Mouse (Mus musculus) adrenal gland, postnatal 14 days (tissue): Measurements from ENCODE around the gene 9130213A22Rik. TPM values are rescaled to one million over a fixed set of nuclear protein-coding genes. Genes with fewer than 3 reads are reported as not detected.
"Not testable (repeated sequence)": the region's sequence is repeated elsewhere in the genome, so short reads cannot be mapped to it uniquely, and the experiment has no call there.

Experiments
- DNase-seq: peaks from one replicate; pipeline ENCODE4 v3.0.0; 2021; ENCODE audit warnings: mixed read lengths
- total RNA-seq: library from RNA; stranded (reverse); gene quantifications from 2 replicates; pipeline ENCODE4 v1.2.3, GENCODE M21; 2021

Gene 9130213A22Rik
- total RNA-seq, 1 experiment from 2014 or later, result 0.41 TPM

DNA sequence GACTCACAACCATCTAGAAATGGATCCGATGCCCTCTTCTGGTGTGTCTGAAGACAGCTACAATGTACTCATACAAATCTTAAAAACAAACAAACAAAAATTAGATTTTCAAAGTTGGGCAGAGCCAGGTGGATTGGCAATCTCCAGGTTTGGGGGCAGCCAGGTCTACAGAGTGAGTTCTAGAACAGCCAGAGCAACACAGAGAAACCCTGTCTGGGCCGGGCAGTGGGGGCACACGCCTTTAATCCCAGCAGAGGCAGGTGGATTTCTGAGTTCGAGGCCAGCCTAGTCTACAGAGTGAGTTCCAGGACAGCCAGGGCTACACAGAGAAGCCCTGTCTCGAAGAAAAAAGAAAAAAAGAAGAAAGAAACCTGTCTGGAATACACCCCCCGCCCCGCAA lies 28.5 kb downstream of the 9130213A22Rik start:
- DNase-seq, result not testable (repeated sequence)

DNA sequence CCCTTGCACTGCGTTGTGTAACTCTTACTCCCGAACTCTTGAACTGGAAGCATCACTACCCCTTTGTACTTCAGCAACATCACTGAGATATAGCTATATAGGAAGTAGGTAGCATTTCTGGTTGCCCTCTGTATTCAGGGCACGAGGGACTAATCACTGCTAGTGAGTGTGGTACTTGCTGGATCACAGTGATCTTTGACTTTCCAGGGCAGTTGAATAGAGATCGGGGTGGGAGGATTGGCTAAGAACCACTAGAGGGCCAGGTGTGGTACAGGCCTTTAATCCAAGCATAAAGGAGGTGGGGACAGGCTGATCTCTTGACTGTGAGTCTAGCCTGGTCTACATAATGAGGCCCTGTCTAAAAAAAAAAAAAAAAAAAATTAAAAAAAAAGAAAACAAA lies 29.5 kb downstream of the 9130213A22Rik start:
- DNase-seq, result peak; percentile 27

DNA sequence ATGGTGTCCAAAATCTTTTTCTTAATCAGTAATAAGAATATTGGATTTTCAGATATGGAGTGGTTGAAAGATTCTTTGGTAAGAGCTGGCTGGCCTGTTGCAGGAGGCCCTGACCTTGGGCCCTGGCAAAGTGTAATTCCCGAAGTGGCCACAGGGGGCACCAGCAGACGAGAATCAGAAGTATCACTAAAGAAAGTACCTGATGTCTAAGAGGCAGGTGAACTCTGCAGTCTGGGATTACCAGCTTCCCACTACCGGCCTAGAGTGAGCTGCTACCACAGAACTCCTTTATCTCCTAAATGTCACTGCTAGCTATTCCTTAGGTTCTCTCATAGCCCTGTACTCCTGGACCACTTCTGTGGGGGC lies 30.0 kb downstream of the 9130213A22Rik start:
- peak; percentile 92 for DNase-seq

DNA sequence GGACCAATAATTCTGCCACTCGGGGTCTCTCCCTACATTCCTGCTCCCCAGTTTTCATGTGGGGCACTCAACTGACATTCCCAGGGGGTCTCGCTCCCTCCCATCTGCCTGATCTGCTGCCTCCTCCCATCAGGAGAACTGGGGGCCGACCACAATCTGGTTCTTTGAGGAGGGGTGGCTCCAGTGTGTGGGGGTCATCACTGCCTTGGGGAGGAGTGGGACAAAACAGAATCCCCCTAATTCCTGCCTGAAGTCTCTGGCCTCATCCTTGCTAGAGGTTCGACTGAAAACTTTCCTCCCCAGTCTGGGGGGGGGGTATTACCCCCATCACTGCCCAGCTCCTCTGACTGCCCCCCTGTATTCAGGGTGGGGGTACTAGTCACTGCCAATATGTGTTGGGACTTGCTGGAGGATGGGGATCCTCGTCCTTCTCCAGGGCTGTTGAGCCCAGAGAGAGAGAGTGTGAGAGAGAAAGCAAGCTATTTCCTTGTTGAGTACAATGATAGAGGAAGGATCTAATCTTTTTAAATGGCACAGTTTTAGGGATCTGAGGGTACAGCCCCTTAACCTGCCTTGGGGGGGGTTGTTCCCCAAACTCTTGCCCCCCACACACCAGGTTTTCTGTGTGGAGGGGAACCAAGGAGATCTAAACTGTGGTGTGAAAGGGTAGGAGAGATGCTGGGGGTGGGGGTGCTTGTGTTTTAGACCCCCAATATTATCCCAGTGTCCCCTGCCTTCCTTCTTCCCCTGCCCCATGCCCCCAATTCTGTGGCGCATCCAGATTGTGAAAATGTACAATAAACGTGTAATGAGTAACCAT lies 30.6 kb downstream of the 9130213A22Rik start:
- DNase-seq, result no peak

GRCm38 (mm10) chr11:69090367-69090766 lies 32.0 kb downstream of the 9130213A22Rik start:
- DNase-seq, result peak; percentile 2

GRCm38 (mm10) chr11:69089616-69090290 lies 32.6 kb downstream of the 9130213A22Rik start:
- peak; percentile 70 for DNase-seq

DNA sequence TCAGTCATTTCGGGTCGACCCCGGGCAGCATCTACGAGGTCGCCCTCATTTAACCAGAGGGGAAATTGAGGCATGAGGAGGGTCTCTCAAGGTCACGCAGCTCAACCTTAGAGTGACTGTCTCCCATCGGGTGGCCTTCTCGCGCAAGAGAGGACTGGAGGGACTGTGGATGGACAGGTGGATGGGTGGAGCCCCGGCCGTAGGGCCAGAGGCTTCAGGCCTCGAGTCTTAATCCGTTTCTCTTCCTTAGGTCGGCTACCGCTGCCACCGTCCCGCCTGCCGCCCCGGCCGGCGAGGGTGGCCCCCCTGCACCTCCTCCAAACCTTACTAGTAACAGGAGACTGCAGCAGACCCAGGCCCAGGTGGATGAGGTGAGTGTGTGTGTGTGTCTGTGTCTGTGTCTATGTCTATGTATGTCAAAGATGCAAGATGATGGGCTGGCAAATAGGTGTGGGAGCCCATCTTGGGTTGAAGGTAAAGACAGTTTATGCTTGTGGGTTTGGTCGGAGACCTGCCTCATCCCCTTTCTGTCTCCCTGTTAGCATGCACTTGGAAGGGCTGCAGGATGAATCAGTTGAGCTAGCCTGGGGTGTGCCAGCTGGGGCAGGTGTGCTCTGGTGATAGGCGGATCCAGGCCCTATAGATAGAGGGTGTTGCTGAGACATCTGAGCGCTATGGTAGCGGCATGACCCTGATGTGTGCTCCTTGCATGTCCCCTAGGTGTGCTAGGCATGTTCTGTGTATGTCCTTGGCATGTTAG lies 33.4 kb downstream of the 9130213A22Rik start:
- peak; percentile 16 for DNase-seq

- DNase-seq, result peak; percentile 95
These were observed 34.1 kb downstream of the 9130213A22Rik start, which contains the start of gene Vamp2 for GRCm38 (mm10) chr11:69088103-69088855. TSS of gene Vamp2 (plus strand) at chr11:69088490.

- DNase-seq, result peak; percentile 2
These were observed 34.8 kb downstream of the 9130213A22Rik start for GRCm38 (mm10) chr11:69087597-69087996.

- peak; percentile 49 for DNase-seq
These were observed 35.3 kb downstream of the 9130213A22Rik start for GRCm38 (mm10) chr11:69087082-69087481.

DNA sequence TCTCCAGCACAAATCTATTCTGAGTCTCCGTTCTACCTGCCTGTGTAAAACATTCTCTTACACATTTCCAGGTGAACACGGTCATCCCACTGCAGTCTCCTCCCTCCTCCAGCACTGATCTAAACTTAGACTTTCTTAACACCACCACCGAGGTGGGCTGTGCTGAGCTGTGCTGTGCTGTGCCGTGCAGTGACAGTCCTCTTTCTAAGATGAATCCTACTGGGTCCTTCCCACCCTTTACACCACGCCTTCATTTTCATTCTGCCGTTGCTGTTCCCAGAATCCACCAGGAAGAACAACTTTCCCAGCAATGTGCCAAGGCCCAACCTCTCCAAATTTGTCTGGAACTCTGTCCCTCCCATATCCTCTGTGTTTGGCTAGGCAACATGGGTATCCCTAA lies 36.0 kb downstream of the 9130213A22Rik start:
- peak; percentile 7 for DNase-seq

- DNase-seq, result peak; percentile 2
These were observed 36.8 kb downstream of the 9130213A22Rik start for GRCm38 (mm10) chr11:69085608-69086007.

DNA sequence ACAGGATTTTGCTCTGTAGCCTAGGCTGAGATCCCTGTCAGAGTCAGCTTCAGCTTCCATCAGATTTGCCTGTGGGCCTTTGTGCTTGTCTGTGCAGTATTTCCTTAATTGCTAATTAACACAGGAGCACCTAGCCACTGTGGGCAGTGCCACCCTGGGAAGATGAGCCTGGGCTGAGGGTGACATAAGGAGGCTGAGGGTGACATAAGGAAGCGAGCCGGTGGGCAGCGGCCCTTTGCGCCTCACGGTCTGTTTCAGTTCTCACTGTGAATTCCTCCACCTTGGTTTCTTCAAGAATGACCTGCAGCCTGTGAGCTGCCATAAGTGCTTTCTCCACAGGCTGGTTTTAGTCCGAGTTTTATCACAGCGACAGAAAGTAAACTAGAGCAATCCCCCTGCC lies 40.8 kb downstream of the 9130213A22Rik start:
- peak; percentile 2 for DNase-seq

DNA sequence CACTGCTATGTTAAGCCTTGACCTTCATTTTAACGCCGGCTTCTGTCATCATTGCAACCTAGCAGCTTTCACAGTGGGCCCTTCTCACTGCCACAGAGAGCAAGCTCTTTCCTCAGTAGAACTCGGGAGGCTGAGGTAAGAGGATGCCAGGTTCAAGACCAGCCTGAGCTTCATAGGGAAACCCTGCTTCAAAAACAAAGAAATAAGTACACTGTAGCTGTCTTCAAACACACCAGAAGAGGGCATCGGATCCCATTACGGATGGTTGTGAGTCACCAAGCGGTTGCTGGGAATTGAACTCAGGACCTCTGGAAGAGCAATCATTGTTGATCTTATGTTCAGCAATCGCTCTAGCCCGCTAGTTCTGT lies 41.5 kb downstream of the 9130213A22Rik start:
- DNase-seq, result peak; percentile 15

DNA sequence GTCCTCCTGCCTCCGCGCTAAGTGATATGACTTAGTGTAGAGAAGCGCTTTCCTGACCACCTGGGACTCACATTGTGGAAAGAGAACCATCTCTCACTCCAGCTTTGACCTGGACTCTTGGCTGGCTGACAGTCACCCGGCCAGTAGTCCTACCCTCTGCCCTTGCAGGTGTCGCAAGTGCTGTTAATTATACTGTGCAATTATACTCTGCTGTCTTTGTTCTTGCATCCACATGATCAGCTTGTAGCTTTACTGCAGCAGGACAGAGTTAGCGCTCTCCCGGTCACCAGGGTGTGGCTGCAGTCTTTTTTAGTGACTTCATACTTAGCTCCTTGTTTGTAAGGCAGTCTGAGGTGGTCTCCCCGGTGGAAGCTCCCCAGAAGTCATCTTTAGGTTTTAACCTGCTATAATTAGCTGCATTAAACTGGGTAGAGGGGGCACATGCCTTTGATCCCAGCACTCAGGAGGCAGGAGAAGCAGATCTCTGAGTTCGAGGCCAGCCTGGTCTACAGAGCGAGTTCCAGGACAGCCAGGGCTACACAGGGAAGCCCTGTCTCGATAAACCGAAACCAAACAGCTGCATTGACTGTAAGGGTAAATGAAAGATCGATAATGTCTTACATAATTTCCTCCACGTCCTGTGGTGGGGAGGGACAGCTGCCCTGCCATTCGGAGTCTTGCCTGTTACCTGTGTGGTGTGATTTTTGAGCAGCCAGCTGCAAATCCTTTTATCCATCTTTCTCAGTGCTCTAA lies 42.1 kb downstream of the 9130213A22Rik start:
- peak; percentile 3 for DNase-seq

- peak; percentile 45 for DNase-seq
These were observed 43.5 kb downstream of the 9130213A22Rik start for GRCm38 (mm10) chr11:69078805-69079438.

DNA sequence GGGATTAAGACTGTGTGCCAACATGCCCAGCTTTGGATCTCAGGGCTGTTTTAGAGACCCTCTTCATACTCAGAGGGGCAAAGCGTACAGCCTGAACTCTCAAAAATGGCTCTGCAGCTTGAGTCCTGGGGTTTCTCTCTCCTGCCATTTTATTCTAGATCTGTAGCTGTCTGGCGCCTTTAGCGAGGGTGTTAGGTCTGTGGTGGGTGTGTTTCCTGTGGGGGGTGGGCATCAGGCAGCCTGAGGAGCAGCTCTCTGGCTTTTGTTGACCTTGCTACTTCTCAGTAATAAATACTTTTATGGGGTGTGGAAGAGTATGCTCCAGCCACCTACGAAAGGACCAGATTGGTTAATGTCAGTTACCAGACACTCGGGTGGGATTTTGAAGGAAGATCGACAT lies 44.3 kb downstream of the 9130213A22Rik start:
- DNase-seq, result peak; percentile 2

DNA sequence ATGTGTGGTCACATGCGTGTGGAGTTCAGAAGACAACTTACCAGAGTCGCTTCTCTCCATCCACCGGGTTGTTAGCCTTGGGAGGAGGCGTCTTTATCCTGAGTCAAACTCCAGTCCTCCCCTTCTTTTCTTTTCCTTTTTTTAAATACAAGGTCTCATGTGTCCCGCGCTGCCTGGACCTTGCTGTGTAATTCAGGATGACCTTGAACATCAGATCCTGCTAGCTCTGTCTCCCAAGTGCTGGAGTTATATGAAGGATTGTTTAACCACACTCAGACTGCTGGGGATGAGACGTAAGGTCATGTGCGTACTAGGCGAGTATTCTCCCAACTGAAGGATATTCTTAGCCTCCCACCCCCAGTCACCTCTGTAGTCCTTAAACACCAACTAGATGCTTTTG lies 45.1 kb downstream of the 9130213A22Rik start:
- DNase-seq, result peak; percentile 54

DNA sequence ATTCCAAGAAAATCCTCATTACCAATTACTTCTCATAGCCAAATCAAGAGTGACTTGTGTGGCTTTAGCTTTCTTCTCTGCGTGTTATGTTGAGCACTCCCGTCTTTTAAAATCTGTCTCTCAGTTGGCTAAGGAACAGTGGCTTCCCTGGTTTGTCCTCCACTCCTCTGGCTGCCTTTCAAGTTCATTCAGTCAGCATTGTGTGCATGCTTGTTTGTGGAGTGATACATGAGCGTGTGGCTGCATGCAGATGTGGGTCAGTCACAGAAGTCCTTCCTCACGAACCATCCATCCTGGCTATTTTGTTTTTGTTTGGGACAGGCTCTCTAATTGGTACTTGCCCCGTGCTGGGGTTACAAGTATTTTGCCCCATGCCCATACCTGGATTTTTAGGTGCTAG lies 45.8 kb downstream of the 9130213A22Rik start:
- DNase-seq, result peak; percentile 64

GRCm38 (mm10) chr11:69075764-69076479 lies 46.5 kb downstream of the 9130213A22Rik start:
- peak; percentile 4 for DNase-seq
